Mouse (Mus musculus): ENCODE measurements around the gene Fez1. TPM values are rescaled to one million over a fixed set of nuclear protein-coding genes. Genes with fewer than 3 reads are reported as not detected.

Fez1 gene
- total RNA-seq (2022): 100 to 1,000 TPM; 256 to 280 (median 266) TPM

GRCm38 (mm10) chr9:36821644-36822000, at the start of gene Fez1:
Gene Fez1 (plus strand): TSS chr9:36821864.
- DNase-seq (ENCODE audit: low spot score in 2 of 2): peak; percentile 66 to 92

- no peak for DNase-seq (ENCODE audit: low spot score in 2 of 2)
Measured at GRCm38 (mm10) chr9:36783921-36784320, 37.7 kb upstream of the Fez1 start.

- DNase-seq (ENCODE audit: low spot score in 2 of 2): no peak
Measured at GRCm38 (mm10) chr9:36792191-36792590, 29.5 kb upstream of the Fez1 start.

GRCm38 (mm10) chr9:36794487-36794886, 27.2 kb upstream of the Fez1 start:
- DNase-seq (ENCODE audit: low spot score in 2 of 2): no peak

- no peak for DNase-seq (ENCODE audit: low spot score in 2 of 2)
Measured at GRCm38 (mm10) chr9:36795556-36795955, 26.1 kb upstream of the Fez1 start.

GRCm38 (mm10) chr9:36796224-36796623, 25.4 kb upstream of the Fez1 start:
- DNase-seq (ENCODE audit: low spot score in 2 of 2): no peak

GRCm38 (mm10) chr9:36796781-36797555, 24.7 kb upstream of the Fez1 start, which contains the start of gene Ei24:
Gene Ei24 (minus strand): TSS chr9:36797393.
- DNase-seq (ENCODE audit: low spot score in 2 of 2): peak; percentile 82 to 83

- DNase-seq (ENCODE audit: low spot score in 2 of 2): no peak
Measured at GRCm38 (mm10) chr9:36801961-36802360, 19.7 kb upstream of the Fez1 start.

GRCm38 (mm10) chr9:36802951-36803350, 18.7 kb upstream of the Fez1 start:
- no peak for DNase-seq (ENCODE audit: low spot score in 2 of 2)

- DNase-seq (ENCODE audit: low spot score in 2 of 2): no peak
Measured at GRCm38 (mm10) chr9:36803386-36803785, 18.3 kb upstream of the Fez1 start.

- no peak for DNase-seq (ENCODE audit: low spot score in 2 of 2)
Measured at GRCm38 (mm10) chr9:36803926-36804325, 17.7 kb upstream of the Fez1 start.

GRCm38 (mm10) chr9:36805256-36805975, 16.2 kb upstream of the Fez1 start:
- DNase-seq (ENCODE audit: low spot score in 2 of 2): no peak

- no peak for DNase-seq (ENCODE audit: low spot score in 2 of 2)
Measured at GRCm38 (mm10) chr9:36808126-36808785, 13.4 kb upstream of the Fez1 start.

- no peak for DNase-seq (ENCODE audit: low spot score in 2 of 2)
Measured at GRCm38 (mm10) chr9:36814486-36814885, 7.2 kb upstream of the Fez1 start.

- no peak for DNase-seq (ENCODE audit: low spot score in 2 of 2)
Measured at GRCm38 (mm10) chr9:36818905-36819304, 2.8 kb upstream of the Fez1 start.

GRCm38 (mm10) chr9:36820969-36821643, 558 bp upstream of the Fez1 start:
- DNase-seq (ENCODE audit: low spot score in 2 of 2): no peak

- no peak for DNase-seq (ENCODE audit: low spot score in 2 of 2)
Measured at GRCm38 (mm10) chr9:36822024-36822423, 360 bp downstream of the Fez1 start.

- no peak for DNase-seq (ENCODE audit: low spot score in 2 of 2)
Measured at GRCm38 (mm10) chr9:36826612-36827363, 5.1 kb downstream of the Fez1 start.

- no peak for DNase-seq (ENCODE audit: low spot score in 2 of 2)
Measured at GRCm38 (mm10) chr9:36831401-36831800, 9.7 kb downstream of the Fez1 start.

- peak; percentile 79 to 92 for DNase-seq (ENCODE audit: low spot score in 2 of 2)
Measured at GRCm38 (mm10) chr9:36832529-36832928, 10.9 kb downstream of the Fez1 start.
